Mouse (Mus musculus) spleen, adult 2 months (tissue): ENCODE results near the gene Dcbld1. TPM values are rescaled to one million over a fixed set of nuclear protein-coding genes. Genes with fewer than 3 reads are reported as not detected.

Experiments
- DNase-seq, 2 experiments: peaks; one replicate each; pipeline versions ENCODE4 v3.0.0 to v3.0.0-alpha.2; 2012 to 2021; ENCODE audit warnings: low spot score in 2 of 2, low read depth in 1 of 2
- H3K27ac ChIP-seq: fragments of 200-500 bp; 2 replicates; pipeline ENCODE4 v1.5.1; 2012; ENCODE audit warnings: low read length, inconsistent platforms; ENCODE audit not compliant: insufficient read depth
- H3K27me3 ChIP-seq: fragments of 200-500 bp; 2 replicates; pipeline ENCODE4 v1.6.1; 2012; ENCODE audit warnings: mild to moderate bottlenecking, moderate library complexity, low read length, inconsistent platforms; ENCODE audit not compliant: control insufficient read depth, insufficient read depth
- H3K36me3 ChIP-seq: fragments of 200-500 bp; 2 replicates; pipeline ENCODE4 v1.6.1; 2012; ENCODE audit warnings: mild to moderate bottlenecking, low read length, inconsistent platforms; ENCODE audit not compliant: control insufficient read depth, insufficient read depth
- H3K4me1 ChIP-seq: fragments of 200-500 bp; 2 replicates; pipeline ENCODE4 v1.6.1; 2011; ENCODE audit warnings: inconsistent platforms; ENCODE audit not compliant: control insufficient read depth, insufficient read depth, insufficient read length
- H3K4me3 ChIP-seq: fragments of 200-500 bp; 2 replicates; pipeline ENCODE4 v1.5.1; 2011; ENCODE audit warnings: mild to moderate bottlenecking, inconsistent platforms; ENCODE audit not compliant: insufficient read depth, insufficient read length; ENCODE audit errors: extremely low read depth
- CTCF ChIP-seq: fragments of 200-500 bp; IDR thresholded peaks from 2 replicates; pipeline ENCODE4 v1.5.1; 2011; ENCODE audit warnings: mild to moderate bottlenecking, inconsistent platforms; ENCODE audit not compliant: insufficient read depth, insufficient read length, insufficient replicate concordance; ENCODE audit errors: extremely low read depth
- POLR2A ChIP-seq: fragments of 200-500 bp; IDR thresholded peaks from 2 replicates; pipeline ENCODE4 v1.6.1; 2011; ENCODE audit warnings: low read depth, low read length, inconsistent platforms
- WGBS: fragments of 180-500 bp; shearing (Covaris S2); methylation state at CpG from one replicate; pipeline ENCODE4 v1.1.7; 2018; 5-methylcytosine and 5-hydroxymethylcytosine counted together
- polyA plus RNA-seq: library from polyadenylated mRNA; depleted of rRNA; stranded (reverse); fragments of >200 nt; gene quantifications from 2 replicates; pipeline ENCODE4 v1.2.3, GENCODE M21; 2012; rRNA removed

Dcbld1 gene
- polyA plus RNA-seq, 1 experiment = 2.0 TPM

GRCm38 (mm10) chr10:52353184-52353583, 119.8 kb downstream of the Dcbld1 start:
- Histone ChIP-seq H3K27ac (no peak overlapping the region), H3K4me3 (no peak overlapping the region), H3K27me3 (no peaks in the 10 kb centered on the region), H3K36me3 (peaks cover 26% of the 10 kb centered on the region), H3K4me1 (no peaks in the 10 kb centered on the region)
- WGBS = 95% methylated on average over 9 of the region's 9 CpGs
- TF ChIP-seq CTCF (no peak), POLR2A (no peak)
- DNase-seq = no peak

GRCm38 (mm10) chr10:52358467-52358866, 125.0 kb downstream of the Dcbld1 start, which contains the start of gene Gm26741:
Gene Gm26741, plus strand, starts transcription at chr10:52358767.
- Histone ChIP-seq H3K36me3 (peaks cover 7% of the 10 kb centered on the region), H3K4me3 (no peak within 1 kb of the TSS), H3K27me3 (no peaks in the 10 kb centered on the region), H3K4me1 (no peaks in the 10 kb centered on the region), H3K27ac (no peak within 1 kb of the TSS)
- no peak for TF ChIP-seq POLR2A
- no peak for TF ChIP-seq CTCF
- no peak for DNase-seq
- WGBS = 89% methylated on average over 2 of the region's 2 CpGs

- no peak for DNase-seq
- no peak overlapping the region for H3K4me3 ChIP-seq
- no peak overlapping the region for H3K27ac ChIP-seq
- no peaks in the 10 kb centered on the region for H3K27me3 ChIP-seq
- no peak for TF ChIP-seq POLR2A
- no peak for TF ChIP-seq CTCF
- 98% methylated on average over 4 of the region's 4 CpGs for WGBS
- H3K36me3 ChIP-seq = peaks cover 4% of the 10 kb centered on the region
- H3K4me1 ChIP-seq = no peaks in the 10 kb centered on the region
Observed at GRCm38 (mm10) chr10:52360241-52360735, 126.9 kb downstream of the Dcbld1 start.

GRCm38 (mm10) chr10:52360862-52361609, 127.6 kb downstream of the Dcbld1 start:
- H3K36me3 ChIP-seq = peaks cover 4% of the 10 kb centered on the region
- TF ChIP-seq CTCF (no peak), POLR2A (no peak)
- H3K4me3 ChIP-seq = no peak overlapping the region
- no peaks in the 10 kb centered on the region for H3K4me1 ChIP-seq
- WGBS = 93% methylated on average over 9 of the region's 9 CpGs
- H3K27me3 ChIP-seq = no peaks in the 10 kb centered on the region
- DNase-seq = no peak
- no peak overlapping the region for H3K27ac ChIP-seq

- WGBS = 88% methylated on average over 4 of the region's 4 CpGs
- Histone ChIP-seq H3K27me3 (no peaks in the 10 kb centered on the region), H3K4me1 (no peaks in the 10 kb centered on the region; the same call in 1 of the 2 replicates), H3K4me3 (no peak overlapping the region), H3K27ac (no peak overlapping the region), H3K36me3 (0 out of 2 replicates have a peak, but pooled peaks cover 1% of the 10 kb centered on the region)
- DNase-seq = no peak
- TF ChIP-seq POLR2A (no peak), CTCF (no peak)
Observed at GRCm38 (mm10) chr10:52368376-52368775, 135.0 kb downstream of the Dcbld1 start.

Other genes with a start within 250 kb of the Dcbld1 start
- gene Vgll2, start 211.1 kb upstream of the Dcbld1 start, polyA plus RNA-seq = not detected in 2 replicates
- not detected in 2 replicates for gene Ros1, start 38.4 kb upstream of the Dcbld1 start, polyA plus RNA-seq
- gene Gm26741, start 125.1 kb downstream of the Dcbld1 start, polyA plus RNA-seq = not detected in 2 replicates
- gene Gopc, start 148.5 kb downstream of the Dcbld1 start, polyA plus RNA-seq = 4.6 and 5.0 TPM in 2 replicates
- gene Nepn, start 155.4 kb downstream of the Dcbld1 start, polyA plus RNA-seq = not detected in 2 replicates
- gene Nus1, start 183.9 kb downstream of the Dcbld1 start, polyA plus RNA-seq = 7.3 and 10.6 TPM in 2 replicates